Mouse (Mus musculus): Measurements from ENCODE around the gene Proca1.

DNA sequence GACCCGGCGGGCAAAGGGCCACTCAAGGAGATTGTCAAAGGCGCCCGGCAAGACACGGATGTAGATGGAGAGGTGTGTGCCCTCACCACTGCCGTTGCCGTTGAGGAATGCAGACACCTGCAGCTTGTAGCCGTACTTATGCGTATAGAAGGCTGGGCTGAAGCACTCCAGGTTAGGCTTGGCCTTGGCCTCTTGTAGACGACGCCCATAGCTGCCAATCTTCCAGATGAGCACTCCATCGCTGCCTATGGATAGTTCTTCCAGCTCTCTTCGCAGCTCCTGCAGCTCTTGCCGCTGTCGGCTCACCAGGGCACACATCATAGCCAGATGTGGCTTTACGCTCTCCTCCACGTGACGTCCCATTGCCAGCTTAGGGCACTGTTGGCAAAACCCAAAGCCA is 33.0 kb upstream of the Proca1 start:
- TF ChIP-seq CTCF (IDR thresholded peaks at IDR 0.05; ENCODE audit: borderline replicate concordance, insufficient read depth, low read length), result no peak
- no peak for TF ChIP-seq POLR2A (IDR thresholded peaks at IDR 0.05; ENCODE audit: low read depth, low read length)
